Mouse (Mus musculus) thymus, postnatal 0 days (tissue): Measurements from ENCODE around the gene Tspan33. TPM values are rescaled to one million over a fixed set of nuclear protein-coding genes. Genes with fewer than 3 reads are reported as not detected.

ENCODE experiments used
- DNase-seq: peaks from one replicate; pipeline ENCODE4 v3.0.0-alpha.2; 2015; ENCODE audit warnings: low spot score
- polyA plus RNA-seq: library from polyadenylated mRNA; unstranded; fragments of >200 nt; fragmentation: Nextera tagmentation; extraction: Ambion mirVana; gene quantifications from 2 replicates; pipeline ENCODE4 v1.2.1, GENCODE M21; 2015

Gene Tspan33
- polyA plus RNA-seq, 1 experiment from 2014 or later: 2.8 TPM

DNA sequence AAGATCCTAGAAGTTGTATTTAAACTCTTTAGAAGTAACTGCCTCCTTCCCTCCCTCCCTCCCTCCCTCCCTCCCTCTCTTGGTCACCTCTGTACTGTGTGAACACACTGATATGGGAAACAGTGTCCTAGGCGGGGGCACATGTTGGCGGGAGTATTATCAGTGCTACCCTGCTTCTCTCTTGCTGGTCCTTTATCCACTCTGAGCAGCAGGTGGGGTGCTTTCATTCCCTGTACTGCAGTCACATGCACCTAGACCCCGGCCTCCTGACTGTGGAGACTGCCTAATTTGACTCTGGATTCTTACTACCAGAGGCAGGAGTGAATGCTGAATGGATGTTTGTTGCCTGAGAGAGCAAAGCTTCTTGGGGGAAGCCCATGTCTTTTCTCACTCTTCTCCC, 3.5 kb downstream of the Tspan33 start:
- DNase-seq: no peak

DNA sequence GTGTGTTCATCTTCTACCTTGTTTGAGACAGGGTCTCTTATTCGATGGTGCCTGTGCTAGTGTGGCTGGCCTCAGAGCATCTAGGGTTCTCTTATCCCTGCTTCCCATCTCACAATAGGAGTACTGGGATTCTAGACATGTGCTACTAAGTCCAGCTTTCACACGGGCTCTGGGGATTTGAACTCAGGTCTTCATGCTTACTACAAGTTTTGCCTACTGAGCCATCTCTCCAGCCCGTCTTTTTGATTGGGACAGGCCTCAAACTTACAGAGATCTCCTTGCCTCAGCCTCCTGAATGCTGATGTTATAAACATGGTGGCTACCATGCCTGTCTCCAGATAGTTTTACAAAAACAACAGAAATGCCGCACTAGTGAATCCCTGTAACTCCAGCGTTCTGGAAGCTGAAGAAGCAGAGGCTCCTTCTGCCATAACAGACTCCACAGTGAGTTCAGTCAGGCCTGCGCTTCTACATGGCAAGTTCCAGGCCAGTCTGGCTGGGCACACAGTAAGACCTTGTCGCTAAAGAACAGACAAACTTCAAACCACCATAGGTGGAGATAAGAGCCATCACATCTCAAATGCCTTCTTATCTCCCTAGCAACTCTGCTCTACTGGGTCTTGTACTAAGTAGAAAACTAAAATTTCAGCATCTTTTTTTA, 5.2 kb downstream of the Tspan33 start:
- DNase-seq: no peak

DNA sequence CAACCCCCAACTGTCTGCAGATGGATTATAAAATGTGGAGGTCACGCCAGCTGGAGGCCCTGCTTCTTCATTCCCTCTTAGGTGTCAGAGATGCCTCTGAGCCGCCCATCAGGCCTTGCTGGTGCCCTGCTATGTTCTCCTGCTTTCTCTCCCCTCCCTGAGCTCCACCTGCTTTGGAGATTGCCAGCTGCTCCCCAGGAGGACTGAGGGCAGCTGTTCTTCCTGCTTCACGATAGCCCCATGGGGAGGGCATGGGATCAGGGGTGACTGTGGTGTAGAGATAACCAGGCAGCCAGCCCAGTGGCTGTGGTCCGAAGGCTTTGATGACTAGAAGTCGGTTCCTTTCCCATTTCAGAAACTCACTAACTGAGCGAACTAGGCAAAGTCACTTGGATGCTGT, 7.0 kb downstream of the Tspan33 start:
- DNase-seq: no peak

DNA sequence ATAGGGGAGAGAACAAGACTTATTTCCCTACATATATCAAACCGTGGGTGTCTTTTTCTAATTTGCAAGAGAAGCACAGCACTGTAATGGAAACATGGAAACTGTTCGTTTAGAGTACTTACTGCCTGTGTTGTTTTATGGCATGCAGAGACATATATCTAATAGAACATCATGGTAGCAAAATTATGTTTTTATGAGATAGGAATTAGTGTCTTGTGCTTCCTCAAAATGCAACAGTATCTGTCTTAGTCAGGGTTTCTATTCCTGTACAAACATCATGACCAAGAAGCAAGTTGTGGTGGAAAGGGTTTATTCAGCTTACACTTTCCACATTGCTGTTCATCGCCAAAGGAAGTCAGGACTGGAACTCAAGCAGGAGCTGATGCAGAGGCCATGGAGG, 8.1 kb downstream of the Tspan33 start:
- DNase-seq: no peak

DNA sequence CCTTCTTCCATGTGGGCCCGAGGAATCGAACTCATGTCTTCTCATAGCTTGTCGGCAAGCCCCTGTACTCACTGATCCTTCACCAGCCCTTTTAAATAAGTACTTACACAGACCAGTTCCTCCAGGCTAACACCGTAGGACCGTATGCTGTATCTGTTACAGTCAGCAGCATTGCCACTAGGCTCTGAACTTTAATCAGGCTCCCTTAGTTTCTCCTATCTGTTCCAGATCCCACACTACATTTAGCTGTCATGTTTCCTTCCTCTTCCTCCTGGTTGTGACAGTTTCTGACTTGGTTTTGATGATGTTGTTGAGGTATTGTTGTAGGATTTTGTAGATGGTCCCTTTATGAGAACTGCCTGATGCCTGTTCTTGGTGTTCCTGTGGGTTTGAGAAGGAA, 10.1 kb downstream of the Tspan33 start:
- no peak for DNase-seq

DNA sequence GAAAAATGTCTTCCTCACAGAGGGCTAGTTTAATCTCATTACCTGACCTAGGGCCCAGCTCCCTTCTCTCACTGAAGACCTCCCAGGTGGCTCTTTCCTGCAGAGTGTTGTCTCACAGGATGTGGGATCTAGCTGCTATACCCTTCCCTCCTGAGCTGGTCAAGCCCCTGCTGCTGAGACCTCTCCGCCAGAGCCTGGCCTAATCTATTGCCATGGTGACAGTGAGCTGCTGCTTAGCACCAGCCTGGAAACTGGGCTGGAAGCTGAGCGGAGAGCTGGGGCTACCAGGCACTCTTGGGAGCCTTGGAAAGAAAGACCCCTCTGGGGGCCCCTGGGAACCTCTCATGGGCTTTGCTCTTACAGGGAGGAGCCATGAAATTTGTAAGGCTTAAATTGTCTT, 13.9 kb downstream of the Tspan33 start:
- DNase-seq: no peak

DNA sequence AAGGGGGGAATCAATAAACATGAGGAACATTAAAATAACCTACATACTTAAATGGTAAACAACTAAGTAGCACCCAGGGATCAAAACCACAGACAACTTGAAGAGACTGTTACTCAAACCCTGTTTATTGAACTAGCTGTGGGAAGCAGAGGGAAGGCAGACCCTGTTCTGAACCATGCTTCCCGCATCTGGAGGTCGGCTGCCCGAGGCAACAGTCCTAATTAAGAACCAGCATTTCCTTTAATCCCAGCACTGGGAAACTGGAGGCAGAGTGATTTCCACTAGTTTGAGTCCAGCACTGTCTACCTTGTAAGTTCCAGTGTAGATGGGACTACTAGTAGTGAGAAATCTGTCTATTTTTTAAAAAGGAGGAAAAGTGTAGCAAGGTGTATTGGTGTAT, 17.3 kb downstream of the Tspan33 start:
- DNase-seq: no peak

DNA sequence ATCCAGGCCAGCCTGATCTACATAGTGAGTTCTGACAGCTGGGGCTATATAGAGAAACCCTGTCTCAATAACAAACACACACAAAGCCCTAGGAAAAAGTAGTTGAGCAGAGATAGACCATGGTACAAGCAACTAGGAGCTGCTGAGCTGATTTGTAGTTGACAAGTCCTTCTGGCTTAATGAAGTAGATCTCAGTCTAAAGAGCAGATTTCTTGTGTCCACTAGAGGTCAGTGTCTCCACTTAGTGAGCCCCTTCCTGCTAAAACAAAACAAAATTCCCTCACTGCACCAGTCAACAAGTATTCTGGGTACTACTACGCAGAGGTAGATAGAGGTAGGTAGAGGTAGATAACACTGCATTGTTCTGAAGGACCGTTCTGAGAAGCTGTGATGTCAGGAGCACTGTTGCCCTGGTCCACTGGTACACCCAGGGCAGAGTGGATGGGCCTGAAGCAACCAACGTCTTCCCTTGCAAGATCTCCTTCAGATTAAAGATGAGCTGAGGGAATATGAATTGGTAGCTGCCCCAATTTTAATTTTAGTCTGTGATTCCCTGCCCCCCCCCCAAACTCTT, 18.1 kb downstream of the Tspan33 start:
- DNase-seq: peak; percentile 69

DNA sequence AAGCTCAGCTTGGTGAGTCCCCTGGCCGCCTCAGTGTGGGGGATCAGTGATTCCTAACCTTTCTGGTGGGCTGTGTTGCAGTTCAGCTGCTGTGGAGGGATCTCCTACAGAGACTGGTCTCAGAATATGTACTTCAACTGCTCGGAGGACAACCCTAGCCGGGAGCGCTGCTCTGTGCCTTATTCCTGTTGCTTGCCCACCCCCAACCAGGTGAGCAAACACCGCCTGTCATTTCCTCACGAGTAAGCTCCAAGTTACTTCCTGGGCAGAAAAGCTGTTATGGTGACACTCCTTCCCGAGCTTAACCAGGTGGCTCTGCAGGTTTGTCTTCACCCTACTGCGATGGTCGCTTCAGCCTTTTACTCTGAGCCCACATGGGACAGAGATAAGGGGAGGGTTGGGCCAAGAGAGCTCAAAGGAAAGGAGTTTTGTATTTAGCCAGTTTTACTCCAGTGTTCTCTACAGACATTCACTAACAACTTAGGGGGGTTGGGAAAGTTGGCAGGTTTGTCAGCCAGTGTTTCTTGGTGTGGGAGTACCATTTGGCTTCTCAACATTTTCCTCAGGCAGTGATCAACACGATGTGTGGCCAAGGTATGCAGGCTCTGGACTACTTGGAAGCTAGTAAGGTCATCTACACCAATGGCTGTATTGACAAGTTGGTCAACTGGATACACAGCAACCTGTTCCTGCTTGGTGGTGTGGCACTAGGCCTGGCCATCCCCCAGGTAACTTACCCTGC, 22.8 kb downstream of the Tspan33 start:
- DNase-seq: peak; percentile 14

DNA sequence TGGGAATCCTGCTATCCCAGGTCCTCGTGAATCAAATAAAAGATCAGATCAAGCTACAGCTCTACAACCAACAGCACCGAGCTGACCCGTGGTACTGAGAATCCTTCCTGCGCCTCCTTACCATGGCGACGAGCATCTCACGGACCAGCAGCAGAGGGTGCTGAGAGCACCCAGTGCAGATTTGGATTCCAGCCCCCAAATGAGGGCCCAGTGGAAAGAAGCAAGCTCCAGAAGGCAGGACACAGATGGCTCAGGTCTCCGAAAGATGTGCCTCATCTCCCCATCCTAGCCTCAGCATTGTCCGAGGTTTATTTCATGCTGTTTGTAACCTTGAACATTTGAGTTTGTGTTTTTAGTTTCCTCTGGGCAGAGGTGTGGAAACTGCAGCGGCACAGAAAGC, 23.5 kb downstream of the Tspan33 start:
- DNase-seq: no peak

DNA sequence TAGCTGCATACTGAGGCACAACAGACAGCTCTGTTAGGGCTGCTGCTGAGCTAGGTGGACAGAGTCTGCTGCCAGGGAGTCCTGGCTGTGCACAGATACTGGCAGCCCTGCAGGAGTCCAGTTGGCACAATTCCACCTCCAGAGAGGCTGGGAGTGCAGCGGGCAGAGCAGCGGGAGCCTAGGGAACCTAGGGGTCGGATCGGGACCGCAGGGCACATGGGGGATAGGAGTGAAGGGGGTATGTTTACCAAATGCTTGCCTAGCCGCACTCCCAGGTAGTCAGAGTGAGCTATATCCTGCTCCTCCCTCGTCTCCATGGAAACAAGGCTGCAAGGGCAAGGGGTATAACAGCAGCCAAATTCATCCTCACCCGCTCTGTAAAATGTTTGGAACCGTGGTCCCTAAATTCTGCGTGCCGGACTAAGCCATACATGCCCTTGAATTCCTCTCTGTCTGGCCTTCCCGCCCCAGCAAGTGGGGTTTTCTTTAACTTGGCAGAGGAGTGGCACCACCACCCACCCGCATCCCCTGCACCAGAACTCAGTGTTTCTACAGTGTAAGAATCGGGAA, 24.0 kb downstream of the Tspan33 start:
- no peak for DNase-seq

DNA sequence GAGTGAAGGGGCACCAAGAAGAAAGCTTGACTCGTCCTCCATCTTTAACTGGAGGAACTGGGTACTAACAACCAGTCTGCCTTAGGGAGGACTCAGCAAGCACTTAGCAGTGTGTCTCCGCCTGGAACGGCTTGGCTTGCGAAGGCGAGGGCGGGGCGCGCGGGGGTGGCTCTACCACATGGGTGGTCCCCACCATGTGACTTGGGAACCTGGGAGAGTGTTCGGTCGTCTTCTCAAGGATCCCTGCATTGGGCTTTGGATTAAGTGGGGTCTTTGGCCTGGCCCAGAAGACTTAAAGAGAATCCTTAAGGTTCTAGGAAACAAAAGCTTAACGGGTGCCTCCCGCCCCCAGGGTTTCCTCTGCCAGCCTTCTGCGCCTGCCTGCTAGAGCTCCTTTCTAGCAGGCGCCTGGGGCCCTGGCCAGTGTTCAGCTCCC, 24.9 kb downstream of the Tspan33 start:
- DNase-seq: peak; percentile 31

DNA sequence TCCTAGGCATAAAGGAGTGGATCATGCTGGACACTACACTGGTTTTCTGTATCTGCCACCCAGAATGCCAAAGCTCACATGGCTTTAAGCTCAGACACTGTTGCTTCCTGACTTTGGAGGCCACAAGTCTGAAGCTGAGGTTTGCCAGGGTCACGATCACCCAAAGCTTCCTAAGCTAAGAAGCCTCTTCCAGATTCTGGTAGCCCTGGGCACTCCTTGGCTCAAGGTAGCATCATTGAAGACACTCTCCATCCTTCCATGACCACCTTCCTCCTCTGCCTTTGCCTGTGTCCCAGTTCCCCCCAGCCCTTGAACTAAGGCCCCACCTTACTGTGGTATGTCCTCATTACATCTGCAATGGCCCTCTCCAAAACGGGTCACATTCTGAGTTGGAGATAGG, 27.9 kb downstream of the Tspan33 start:
- DNase-seq: no peak

DNA sequence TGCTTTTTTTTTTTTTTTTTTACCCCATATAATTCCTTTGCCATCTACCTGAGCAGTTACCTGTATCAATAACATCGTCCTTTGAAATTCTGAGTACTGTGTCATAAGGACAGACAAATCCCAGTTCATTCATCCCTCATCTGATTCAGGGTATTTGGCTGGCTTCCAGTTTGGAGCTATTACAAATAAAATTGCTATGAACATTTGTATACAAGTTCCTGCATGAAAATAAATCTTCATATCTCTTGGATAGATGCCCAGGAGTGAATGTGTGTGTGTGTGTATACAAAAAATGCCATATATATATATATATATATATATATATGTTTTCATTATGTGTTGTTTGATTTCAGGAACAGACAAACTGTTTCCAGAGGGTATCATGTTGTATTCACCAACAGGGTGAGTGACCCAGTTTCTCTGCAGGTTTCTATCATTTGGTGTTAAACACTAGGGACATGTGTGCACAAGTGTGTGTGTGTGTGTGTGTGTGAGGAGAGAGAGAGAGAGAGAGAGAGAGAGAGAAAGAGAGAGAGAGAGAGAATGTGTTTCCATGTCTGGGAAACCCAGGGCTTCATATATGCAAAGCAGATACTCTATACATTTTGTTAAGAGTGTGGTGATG, 32.7 kb downstream of the Tspan33 start:
- no peak for DNase-seq

DNA sequence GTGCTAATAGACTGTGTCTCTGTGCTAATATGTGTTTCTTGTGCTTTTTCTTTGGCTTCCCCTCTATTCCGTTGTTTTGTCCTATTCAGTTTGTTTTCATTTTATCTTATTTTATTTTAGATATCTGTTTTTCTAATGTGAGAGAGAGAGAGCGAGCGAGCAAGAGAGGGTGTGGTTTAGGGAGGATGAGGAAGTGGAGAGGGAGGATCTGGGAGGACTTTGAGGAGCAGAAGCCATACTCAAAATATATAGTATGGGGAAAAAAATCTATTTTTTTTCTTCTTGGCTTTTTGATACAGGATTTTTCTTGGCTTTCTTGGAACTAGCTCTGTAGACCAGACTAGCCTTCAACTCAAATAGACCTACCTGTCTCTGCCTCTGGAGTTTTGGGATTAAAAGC, 34.0 kb downstream of the Tspan33 start:
- no peak for DNase-seq

DNA sequence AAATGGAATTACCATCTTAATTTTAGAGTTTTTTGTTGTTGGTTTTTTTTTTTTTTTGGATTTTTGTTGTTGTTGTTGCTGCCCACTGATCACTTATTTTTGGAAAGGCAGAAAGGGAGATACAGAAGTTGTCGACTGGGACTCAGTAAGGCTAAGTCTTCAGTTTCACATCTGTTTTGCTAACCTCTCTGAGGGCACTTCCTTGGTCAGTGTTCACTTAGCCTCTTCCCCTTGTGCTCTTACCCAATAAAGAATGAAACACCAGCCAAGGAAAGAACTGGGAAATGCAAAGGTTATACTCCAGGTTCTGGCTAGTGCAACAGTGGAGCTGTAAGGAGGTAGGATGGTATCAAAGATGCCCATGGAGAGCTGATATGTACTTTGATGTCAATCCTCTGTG, 35.5 kb downstream of the Tspan33 start:
- DNase-seq: no peak

DNA sequence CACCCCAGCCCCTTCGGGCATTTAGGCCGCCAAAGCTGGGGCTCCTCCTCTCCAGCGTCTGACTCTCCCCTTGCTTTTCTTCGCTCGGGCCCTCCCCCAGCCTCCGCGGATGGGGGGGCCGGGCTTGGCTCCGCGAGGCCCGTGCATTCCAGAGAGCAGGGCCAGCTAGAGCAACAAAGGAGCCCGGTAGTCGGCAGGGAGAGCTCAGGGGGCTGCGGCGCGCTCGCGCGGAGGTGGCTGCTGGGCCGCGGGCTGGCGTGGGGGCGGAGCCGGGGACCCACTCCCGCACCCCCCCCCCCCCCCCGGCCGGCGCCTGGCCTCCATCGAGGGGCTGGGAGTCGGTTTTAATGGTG, 41.3 kb downstream of the Tspan33 start, which contains the start of gene Smo:
Gene Smo (plus strand): TSS at position 168 of the 353 bp plus-strand sequence.
- DNase-seq: peak; percentile 77

DNA sequence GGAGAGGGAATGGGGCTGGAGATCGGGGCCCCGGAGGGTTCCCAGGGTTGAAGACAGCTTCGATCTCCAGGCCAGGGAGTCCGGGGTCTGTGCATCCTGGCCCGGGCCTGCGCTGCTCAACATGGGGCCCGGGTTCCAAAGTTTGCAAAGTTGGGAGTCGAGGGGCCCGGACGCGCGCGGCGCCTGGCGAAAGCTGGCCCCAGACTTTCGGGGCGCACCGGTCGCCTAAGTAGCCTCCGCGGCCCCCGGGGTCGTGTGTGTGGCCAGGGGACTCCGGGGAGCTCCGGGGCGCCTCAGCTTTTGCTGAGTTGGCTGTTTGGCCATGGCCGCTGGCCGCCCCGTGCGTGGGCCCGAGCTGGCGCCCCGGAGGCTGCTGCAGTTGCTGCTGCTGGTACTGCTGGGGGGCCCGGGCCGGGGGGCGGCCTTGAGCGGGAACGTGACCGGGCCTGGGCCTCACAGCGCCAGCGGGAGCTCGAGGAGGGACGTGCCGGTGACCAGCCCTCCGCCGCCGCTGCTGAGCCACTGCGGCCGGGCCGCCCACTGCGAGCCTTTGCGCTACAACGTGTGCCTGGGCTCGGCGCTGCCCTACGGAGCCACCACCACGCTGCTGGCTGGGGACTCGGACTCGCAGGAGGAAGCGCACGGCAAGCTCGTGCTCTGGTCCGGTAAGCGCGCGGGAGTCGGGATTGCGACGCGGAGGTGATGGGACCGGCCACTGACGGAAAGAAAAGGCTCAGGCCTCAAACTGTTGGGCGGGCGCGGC, 41.8 kb downstream of the Tspan33 start:
- peak; percentile 50 for DNase-seq

DNA sequence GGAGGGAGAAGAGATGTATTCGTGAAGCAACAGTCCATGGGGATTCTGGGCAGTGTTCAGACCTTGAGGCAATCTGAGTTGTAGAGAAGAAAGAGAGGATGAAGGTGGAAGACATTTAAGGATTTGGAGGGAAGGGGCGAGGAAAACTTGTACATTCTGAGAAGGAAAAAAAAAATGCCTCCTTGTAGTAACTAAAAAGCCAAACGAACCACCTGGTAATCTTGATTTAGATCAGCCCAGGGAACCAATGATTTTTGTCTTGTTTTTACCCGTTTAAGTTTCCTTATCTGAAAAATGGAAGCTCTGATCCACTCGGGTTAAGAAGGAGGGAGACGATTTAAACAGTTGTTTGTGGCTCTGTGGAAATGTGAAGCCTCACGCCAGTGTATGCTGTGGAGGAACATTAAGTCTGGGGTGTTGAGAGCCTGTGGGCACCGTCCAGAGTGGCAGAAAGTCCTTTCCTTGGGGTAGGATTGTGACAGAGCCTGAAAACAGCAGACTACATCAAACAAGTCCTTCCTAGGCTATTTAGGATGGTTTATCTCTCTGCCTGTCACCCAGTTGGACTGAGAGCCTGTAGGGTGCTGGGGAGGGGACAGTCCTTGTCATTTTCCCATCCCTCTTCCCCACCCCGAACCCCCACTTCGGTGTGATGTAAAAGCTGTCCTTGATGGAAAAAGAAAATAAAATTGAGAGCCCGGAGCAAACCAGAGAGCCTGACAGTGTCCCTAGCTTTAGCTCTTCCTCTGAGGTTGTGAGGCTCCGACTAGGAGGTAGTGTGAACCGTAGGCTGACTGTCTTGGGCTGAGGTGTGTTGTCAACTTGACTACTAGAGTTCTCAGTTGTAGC, 42.8 kb downstream of the Tspan33 start:
- DNase-seq: peak; percentile 27

DNA sequence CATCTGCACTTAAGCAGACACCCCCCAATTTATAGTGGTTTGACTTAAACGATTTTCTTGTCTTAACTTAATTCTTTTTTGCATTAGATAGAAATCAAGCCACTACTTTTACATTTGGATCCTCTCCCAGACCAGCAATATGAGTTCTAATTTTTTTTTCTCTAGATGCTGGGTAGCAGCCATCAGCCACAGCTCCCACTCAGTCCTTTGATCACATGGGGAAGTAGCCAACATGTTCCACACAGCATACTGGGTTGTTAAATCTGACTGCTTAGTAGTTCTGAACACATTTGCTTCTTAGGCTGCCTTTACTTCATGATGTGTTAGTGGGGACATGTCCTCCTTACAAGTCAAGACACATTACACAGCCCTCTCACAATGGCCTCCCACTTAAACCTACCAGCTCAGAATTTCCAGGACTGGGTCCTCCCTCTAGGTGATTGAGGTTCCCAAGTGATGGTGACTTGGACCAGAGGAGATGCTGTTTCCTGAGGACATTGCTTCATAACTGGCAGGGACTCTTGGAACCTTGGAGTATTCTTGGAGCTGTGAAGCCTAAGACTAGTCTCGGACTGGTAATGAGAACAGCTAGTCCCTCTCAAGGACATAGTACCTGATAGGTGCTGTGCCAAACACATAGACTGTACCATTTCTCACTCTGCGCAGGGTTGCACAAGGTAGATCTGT, 57.6 kb downstream of the Tspan33 start:
- DNase-seq: no peak
